Mouse (Mus musculus) liver, postnatal 0 days (tissue): ENCODE measurements around the gene Ctso.

Source experiments
- CTCF ChIP-seq: sonication (generic); IDR thresholded peaks from 2 replicates; pipeline ENCODE4 v1.5.1; 2016; ENCODE audit warnings: antibody characterized with exemption, low read depth
- EP300 ChIP-seq: IDR thresholded peaks from 2 replicates; pipeline ENCODE4 v1.6.1; 2016; ENCODE audit warnings: antibody characterized with exemption, low read depth, mild to moderate bottlenecking

DNA sequence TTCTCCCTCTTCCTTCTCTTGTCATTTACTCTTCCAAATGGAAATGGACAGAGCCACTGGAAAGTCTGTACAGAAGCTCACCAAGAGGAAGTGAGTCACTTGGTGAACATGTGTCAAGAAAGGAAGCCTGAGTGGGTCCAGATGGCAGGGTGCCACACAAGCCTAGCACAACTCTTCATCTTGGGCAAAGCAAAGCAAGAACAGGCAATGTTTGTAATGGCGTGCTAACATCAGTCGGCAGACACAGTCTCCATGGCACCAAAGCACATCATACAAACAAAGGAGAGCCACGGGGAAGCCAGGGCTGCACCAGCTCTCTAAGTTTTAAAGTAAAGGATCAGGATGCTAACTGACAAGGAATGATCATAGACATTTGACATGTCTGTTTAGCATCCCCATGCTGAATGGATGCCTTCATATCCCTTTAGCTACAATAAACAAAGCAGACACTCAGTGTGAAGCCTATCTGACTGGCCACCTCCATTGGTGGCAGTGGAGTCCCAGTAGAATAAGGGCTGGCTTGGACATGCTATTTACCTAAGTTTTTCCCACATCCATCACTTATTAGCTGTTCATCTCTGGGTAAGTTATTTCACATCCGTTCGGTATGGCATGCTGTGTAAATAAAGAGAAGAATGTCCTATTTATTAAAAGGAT lies 16.2 kb upstream of the Ctso start:
- no peak for TF ChIP-seq CTCF
- no peak for TF ChIP-seq EP300
